Mouse (Mus musculus) heart, embryonic 12.5 days (tissue): ENCODE measurements at regions not wholly inside any gene's neighbourhood (a gene's known extent, or its start where the extent isn't known, plus 50 kb on each side); places are given as distances from the start of the nearest gene placed in this dataset.

Experiments used
- ATAC-seq: fragments of 200-750 bp; cut with Nextera tagmentation; 2 replicates; pipeline ENCODE4 v1.8.0; 2017; ENCODE audit warnings: moderate TSS enrichment, moderate library complexity; ENCODE audit not compliant: insufficient number of reproducible peaks, low FRiP score
- H3K27ac ChIP-seq: fragments of 300-500 bp; sonication (generic); 2 replicates; pipeline ENCODE4 v1.5.1; 2016; ENCODE audit warnings: mild to moderate bottlenecking, moderate library complexity; ENCODE audit not compliant: poor library complexity, severe bottlenecking
- H3K27me3 ChIP-seq: fragments of 300-500 bp; sonication (generic); replicated peaks from 2 replicates; pipeline ENCODE4 v1.6.1; 2016; ENCODE audit warnings: mild to moderate bottlenecking, moderate library complexity
- H3K36me3 ChIP-seq: fragments of 300-500 bp; sonication (generic); 2 replicates; pipeline ENCODE4 v1.6.1; 2016; ENCODE audit warnings: mild to moderate bottlenecking, moderate library complexity
- H3K4me1 ChIP-seq: fragments of 300-500 bp; sonication (generic); replicated peaks from 2 replicates; pipeline ENCODE4 v1.6.1; 2016; ENCODE audit warnings: mild to moderate bottlenecking
- H3K4me2 ChIP-seq: fragments of 300-500 bp; sonication (generic); 2 replicates; pipeline ENCODE4 v1.6.1; 2016; ENCODE audit warnings: mild to moderate bottlenecking, moderate library complexity
- H3K4me3 ChIP-seq: fragments of 300-500 bp; sonication (generic); 2 replicates; pipeline ENCODE4 v1.5.1; 2016; ENCODE audit warnings: mild to moderate bottlenecking
- H3K9ac ChIP-seq: fragments of 300-500 bp; sonication (generic); 2 replicates; pipeline ENCODE4 v1.6.1; 2016; ENCODE audit warnings: mild to moderate bottlenecking, moderate library complexity
- H3K9me3 ChIP-seq: fragments of 300-500 bp; sonication (generic); replicated peaks from 2 replicates; pipeline ENCODE4 v1.6.1; 2016; ENCODE audit warnings: mild to moderate bottlenecking, moderate library complexity
- WGBS: fragments of 180-500 bp; shearing (Covaris S2); methylation state at CpG from one replicate; pipeline ENCODE4 v1.1.7; 2016; 5-methylcytosine and 5-hydroxymethylcytosine counted together

DNA sequence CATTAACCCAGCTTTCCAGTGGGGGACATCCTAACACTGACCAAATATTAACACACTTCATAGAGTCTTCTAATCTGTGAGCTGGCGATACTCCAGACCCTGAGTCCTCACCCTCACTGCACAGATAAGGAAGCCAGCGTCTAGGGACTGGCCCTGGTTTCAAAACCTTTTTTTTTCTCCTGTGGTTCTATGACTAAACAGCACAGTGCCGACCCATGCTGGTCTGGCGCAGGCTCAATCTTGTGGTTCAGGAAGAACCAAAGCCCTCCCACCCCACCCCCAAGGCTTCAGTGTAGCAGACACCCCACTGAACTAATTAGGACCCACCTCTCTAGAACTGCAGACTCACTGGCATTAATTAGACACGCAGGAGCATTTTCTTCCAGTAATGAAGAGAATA lies 81.4 kb upstream of the Ubl3 start:
- Histone ChIP-seq H3K4me3 (no peak overlapping the region), H3K27ac (0 out of 2 replicates have a peak overlapping the region, but pooled peaks have one; percentile 16), H3K9me3 (no peaks in the 10 kb centered on the region), H3K27me3 (0 out of 2 replicates have a peak, but pooled peaks cover 9% of the 10 kb centered on the region), H3K36me3 (no peaks in the 10 kb centered on the region), H3K9ac (no peak overlapping the region), H3K4me1 (peaks cover 31% of the 10 kb centered on the region), H3K4me2 (no peak overlapping the region)
- peak; percentile 37; the same call in 1 of the 2 replicates for ATAC-seq
- WGBS: 27% methylated on average over 5 of the region's 5 CpGs

DNA sequence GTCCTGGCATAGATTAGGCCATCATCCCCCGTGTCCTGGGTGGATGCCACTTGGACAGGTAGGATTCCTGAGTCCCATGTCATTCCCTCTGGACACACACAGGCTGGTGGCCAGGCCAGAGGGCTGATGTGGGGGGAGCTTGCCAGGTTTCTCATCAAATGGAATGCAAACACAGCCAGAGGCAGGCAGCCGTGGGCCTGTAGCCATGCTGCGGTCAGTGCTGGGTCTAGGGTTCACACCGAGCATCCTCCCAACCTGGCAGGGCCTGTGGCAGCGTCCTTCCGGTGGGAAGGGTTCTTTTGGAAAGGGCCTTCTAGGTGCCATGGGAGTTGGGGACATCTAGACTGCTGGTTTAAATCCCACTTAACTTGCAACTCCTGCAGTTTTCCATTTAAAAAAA lies 80.7 kb upstream of the Ubl3 start:
- no peak overlapping the region for H3K9ac ChIP-seq
- H3K4me3 ChIP-seq: no peak overlapping the region
- H3K4me2 ChIP-seq: no peak overlapping the region
- H3K4me1 ChIP-seq: peaks cover 31% of the 10 kb centered on the region
- no peaks in the 10 kb centered on the region for H3K9me3 ChIP-seq
- no peaks in the 10 kb centered on the region for H3K36me3 ChIP-seq
- 0 out of 2 replicates have a peak overlapping the region, but pooled peaks have one; percentile 37 for H3K27ac ChIP-seq
- 82% methylated on average over 6 of the region's 6 CpGs for WGBS
- ATAC-seq: no peak; the same call in 1 of the 2 replicates
- H3K27me3 ChIP-seq: 0 out of 2 replicates have a peak, but pooled peaks cover 8% of the 10 kb centered on the region

DNA sequence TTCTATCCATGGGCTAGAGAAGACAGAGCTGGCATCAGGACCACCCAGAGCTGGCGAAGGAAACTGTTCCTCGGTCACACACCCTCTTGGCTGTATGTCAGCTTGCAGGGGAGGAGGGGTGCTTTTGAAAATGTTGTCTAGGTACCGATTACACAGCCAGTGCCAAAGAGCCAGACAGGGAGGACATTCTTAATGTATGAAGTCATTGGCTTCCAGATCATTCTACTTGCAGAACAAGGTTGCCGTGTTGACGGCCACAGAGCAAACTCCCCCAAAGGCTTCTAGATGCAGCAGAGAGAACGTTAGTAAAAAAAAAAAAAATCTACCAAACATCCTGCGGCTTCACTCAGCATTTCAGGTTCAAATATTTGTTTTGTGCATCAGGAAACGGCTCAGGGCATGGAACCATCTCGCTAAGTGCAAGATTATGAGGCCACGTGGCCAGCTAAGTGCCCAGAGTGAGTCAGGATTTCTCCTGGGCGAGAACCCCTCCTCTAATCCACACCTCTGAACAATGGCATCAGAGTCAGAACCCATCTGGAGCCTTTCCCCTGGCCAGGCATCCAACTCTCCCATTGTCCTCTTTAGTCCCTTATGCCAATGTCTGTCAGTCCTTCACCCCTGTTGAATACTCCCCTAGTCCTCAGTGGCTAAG lies 80.1 kb upstream of the Ubl3 start:
- no peaks in the 10 kb centered on the region for H3K9me3 ChIP-seq
- WGBS: 28% methylated on average over 11 of the region's 11 CpGs
- 0 out of 2 replicates have a peak, but pooled peaks cover 2% of the 10 kb centered on the region for H3K27me3 ChIP-seq
- H3K4me3 ChIP-seq: no peak overlapping the region
- H3K36me3 ChIP-seq: no peaks in the 10 kb centered on the region
- no peak overlapping the region for H3K4me2 ChIP-seq
- no peak overlapping the region for H3K9ac ChIP-seq
- H3K4me1 ChIP-seq: peaks cover 31% of the 10 kb centered on the region
- peak; percentile 60 for ATAC-seq
- H3K27ac ChIP-seq: peak overlapping the region; percentile 37

DNA sequence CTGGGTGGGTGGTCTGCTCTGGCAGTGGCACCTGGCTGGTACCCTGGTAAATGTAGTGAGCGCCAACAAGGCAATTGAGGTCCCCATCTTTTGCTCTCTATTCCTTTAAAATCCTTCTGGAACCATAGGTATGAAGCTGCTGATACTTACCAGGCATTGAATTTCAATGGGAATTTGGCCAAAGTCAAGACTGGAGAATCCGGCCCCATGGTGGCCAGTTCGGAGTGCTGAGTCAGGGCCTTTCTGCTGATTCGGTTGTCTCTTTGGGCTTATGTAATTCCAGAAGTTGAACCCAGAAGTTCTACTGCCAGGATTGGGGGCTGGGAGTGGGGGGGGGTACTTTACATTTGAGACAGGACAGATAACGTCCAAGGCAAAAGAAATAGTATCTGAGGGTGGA lies 79.0 kb upstream of the Ubl3 start:
- H3K27me3 ChIP-seq: no peaks in the 10 kb centered on the region
- 77% methylated on average over 5 of the region's 5 CpGs for WGBS
- H3K9me3 ChIP-seq: no peaks in the 10 kb centered on the region
- H3K4me1 ChIP-seq: peaks cover 31% of the 10 kb centered on the region
- no peak for ATAC-seq
- H3K9ac ChIP-seq: no peak overlapping the region
- H3K4me2 ChIP-seq: no peak overlapping the region
- H3K36me3 ChIP-seq: no peaks in the 10 kb centered on the region
- no peak overlapping the region for H3K27ac ChIP-seq
- H3K4me3 ChIP-seq: no peak overlapping the region

DNA sequence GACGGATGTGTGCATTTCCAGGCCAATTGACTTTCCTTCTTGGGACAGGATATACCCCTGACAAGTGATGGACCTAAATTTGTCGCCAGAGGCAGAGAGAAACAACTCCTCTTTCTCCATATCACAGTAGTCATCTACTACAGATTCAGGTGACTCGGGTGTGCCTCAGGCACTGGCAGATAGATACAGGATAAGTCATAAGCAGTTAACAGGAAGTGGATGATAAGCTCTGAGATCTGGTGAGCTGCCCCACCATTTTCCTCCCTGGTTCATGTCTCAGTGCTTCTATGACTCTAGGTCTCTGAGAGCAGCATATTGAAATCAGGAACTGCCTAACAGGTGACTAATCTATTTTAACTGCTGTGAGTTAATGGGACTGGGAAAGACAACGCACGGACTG lies 73.4 kb upstream of the Ubl3 start:
- WGBS: 78% methylated on average over 5 of the region's 5 CpGs
- H3K27ac ChIP-seq: no peak overlapping the region
- H3K27me3 ChIP-seq: no peaks in the 10 kb centered on the region
- ATAC-seq: no peak
- no peak overlapping the region for H3K9ac ChIP-seq
- no peak overlapping the region for H3K4me3 ChIP-seq
- no peaks in the 10 kb centered on the region for H3K9me3 ChIP-seq
- no peaks in the 10 kb centered on the region for H3K4me1 ChIP-seq
- no peaks in the 10 kb centered on the region for H3K36me3 ChIP-seq
- no peak overlapping the region for H3K4me2 ChIP-seq

DNA sequence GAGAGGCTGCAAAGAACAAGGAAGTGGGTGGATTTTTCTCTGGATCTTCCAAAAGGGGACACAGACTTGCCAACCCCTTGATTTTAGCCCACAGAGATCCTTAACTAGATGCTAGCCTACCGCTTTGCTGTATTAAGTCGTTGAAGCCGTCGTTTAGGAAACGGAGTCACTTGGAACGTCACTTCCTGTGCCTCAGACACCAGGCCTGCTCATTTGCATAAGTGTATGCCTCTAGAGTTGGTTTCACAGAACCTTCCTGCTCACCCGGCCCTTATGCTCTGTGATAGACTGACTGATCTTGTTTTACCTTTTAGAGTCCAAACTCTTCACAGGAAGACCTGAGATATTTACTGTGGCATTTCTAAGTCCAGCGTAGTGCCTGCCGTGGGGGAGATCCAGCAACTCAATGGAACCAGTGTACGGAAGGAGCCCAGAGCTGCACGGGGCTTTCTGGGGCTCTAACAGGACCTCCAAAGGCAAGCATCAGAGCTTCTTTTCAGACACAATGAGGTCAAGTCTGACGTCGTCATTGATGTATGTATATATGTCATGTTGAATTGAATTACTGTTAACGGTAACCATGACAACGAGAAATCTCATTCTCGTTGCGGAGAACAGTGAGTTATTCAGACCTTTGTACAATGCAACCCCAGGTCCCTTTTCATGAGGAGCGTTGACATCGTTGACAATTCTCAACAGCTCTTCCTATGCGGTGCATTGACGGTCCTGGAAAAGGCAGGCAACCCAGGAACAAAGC lies 72.2 kb upstream of the Ubl3 start:
- Histone ChIP-seq H3K27me3 (no peaks in the 10 kb centered on the region), H3K36me3 (no peaks in the 10 kb centered on the region), H3K4me1 (no peaks in the 10 kb centered on the region), H3K4me3 (no peak overlapping the region), H3K4me2 (no peak overlapping the region), H3K9ac (no peak overlapping the region), H3K27ac (no peak overlapping the region), H3K9me3 (no peaks in the 10 kb centered on the region)
- ATAC-seq: no peak
- WGBS: 81% methylated on average over 21 of the region's 21 CpGs

DNA sequence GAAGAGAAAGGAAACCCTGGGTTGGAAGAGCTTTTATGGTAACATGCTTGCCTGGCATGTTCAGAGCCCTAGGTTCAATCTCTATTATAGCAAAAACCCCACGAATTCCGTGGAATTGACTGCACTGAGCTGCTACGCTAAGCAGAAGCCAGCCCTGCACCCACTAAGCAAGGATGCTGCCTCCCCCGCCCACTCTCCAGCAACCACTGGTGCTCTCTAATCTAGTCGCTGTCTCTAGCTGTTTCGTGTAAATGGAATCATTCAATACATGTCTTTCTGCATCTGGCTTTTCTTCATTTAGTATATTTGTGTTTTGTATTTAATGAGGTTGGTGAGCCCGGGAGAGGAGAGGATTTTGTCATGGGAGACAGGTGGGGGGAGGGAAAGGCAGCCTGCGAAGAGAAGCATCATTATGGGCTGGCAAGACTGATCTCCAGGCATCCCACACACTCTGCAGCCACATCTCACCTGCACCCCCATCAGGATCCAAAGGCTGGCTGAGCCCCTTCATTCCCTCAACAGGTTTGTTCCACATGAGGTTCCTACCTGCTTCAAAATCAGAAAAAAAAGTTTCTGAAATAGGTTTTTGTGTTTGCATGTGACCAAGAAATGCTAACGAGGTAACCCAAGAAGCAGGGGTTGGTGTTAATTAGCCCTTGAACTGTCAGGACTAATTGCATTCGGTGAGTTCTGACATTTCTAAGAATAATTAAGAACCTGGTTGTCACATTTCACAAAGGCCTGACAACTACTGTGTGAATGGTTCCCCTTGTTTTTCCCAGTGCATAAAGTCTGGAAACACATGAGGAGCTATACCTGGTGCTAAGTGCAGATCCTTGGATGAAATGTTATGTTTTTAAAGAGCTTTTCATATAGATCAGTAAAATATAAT lies 68.6 kb upstream of the Ubl3 start:
- no peak overlapping the region for H3K4me3 ChIP-seq
- no peaks in the 10 kb centered on the region for H3K27me3 ChIP-seq
- H3K4me2 ChIP-seq: no peak overlapping the region
- 54% methylated on average over 10 of the region's 10 CpGs for WGBS
- H3K9ac ChIP-seq: no peak overlapping the region
- H3K9me3 ChIP-seq: peaks cover 9% of the 10 kb centered on the region; the same call in 1 of the 2 replicates
- ATAC-seq: no peak
- no peak overlapping the region for H3K27ac ChIP-seq
- H3K4me1 ChIP-seq: no peaks in the 10 kb centered on the region
- no peaks in the 10 kb centered on the region for H3K36me3 ChIP-seq

DNA sequence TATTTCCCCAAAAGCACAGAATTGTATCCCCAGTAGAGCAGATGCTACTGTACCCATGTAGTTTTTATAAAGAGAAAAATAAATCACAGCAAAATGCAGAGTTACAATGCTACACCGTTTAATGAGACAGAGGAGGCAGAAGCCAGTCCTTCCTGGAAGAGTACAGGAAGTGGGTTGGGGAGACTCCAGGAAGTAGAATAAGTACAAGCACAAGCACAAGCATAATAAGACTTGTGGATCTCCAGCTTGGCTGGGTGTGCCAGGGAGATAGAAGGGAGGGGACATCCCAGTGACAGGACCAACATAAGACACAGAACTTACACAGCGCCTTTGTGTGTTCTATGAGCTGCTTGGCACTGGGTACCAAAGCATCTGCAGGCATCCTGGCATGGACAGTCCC lies 67.3 kb upstream of the Ubl3 start:
- Histone ChIP-seq H3K9me3 (peaks cover 9% of the 10 kb centered on the region; the same call in 1 of the 2 replicates), H3K4me1 (no peaks in the 10 kb centered on the region), H3K27ac (no peak overlapping the region), H3K9ac (no peak overlapping the region), H3K36me3 (no peaks in the 10 kb centered on the region), H3K4me2 (no peak overlapping the region), H3K4me3 (no peak overlapping the region), H3K27me3 (no peaks in the 10 kb centered on the region)
- ATAC-seq: no peak
- WGBS: 68% methylated on average over 2 of the region's 2 CpGs

DNA sequence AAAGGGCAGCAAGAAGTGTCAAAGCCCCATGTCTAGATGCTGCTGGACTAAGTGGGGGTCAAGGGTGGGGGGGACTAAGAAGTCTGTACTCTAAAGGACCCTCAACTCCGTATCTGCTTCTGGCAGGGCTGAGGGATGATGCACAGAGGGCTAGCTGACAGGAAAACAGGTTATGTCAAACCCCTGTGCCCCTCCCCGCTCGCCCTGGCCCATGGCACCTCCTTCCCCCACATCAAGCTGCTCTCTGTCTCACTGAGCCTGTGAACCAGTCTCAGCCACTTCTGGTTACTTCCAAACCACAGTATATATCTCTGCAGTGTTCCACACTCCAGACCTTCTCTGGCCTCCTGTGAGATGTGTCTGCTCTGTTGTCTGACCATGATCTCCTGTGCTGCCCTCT lies 63.8 kb upstream of the Ubl3 start:
- Histone ChIP-seq H3K9me3 (peaks cover 9% of the 10 kb centered on the region; the same call in 1 of the 2 replicates), H3K27ac (no peak overlapping the region), H3K36me3 (no peaks in the 10 kb centered on the region), H3K9ac (no peak overlapping the region), H3K4me3 (no peak overlapping the region), H3K27me3 (no peaks in the 10 kb centered on the region), H3K4me2 (no peak overlapping the region), H3K4me1 (no peaks in the 10 kb centered on the region)
- ATAC-seq: no peak
- 73% methylated on average over 3 of the region's 3 CpGs for WGBS

DNA sequence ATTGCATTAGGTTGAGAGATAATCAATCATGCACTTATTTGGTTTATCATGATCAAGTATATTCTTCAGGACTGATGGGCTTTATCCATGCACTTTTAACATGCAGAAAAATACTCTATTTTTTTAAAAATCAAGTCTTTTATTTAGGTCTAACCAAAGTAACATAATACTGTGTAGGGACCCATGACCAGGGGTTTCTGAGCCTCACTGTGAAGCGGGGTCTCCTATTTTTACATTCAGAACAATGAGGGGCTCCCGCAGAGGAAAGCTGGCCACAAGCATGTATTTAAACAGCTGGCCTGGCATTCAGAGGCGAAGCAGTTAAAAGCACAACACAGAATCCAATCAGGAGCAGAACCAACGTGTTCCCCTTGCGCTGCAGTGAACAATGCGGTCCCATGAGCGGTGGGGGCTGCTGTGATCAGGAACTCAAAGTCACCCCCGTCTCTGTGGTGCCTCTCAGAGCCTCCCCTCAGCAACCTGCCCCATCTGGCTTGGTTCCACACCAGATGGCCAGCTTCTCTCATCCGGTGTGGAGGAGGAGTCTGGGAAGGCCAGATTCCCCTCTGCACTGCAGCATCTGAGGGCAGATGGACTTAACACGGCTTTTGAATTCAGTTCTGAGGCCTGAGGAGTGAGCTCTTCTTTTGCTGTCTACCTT lies 63.2 kb upstream of the Ubl3 start:
- Histone ChIP-seq H3K4me2 (no peak overlapping the region), H3K27ac (no peak overlapping the region), H3K27me3 (no peaks in the 10 kb centered on the region), H3K4me1 (no peaks in the 10 kb centered on the region), H3K9ac (no peak overlapping the region), H3K36me3 (no peaks in the 10 kb centered on the region), H3K4me3 (no peak overlapping the region), H3K9me3 (peaks cover 9% of the 10 kb centered on the region; the same call in 1 of the 2 replicates)
- WGBS: 56% methylated on average over 10 of the region's 10 CpGs
- ATAC-seq: 0 out of 2 replicates have a peak, but pooled peaks have one; percentile 25
